Mouse (Mus musculus): ENCODE measurements at regions not wholly inside any gene's neighbourhood (a gene's known extent, or its start where the extent isn't known, plus 50 kb on each side); places are given as distances from the start of the nearest gene placed in this dataset.
A peak's percentile ranks its signal among the peaks of the same experiment; 100 is the strongest.
"Not testable (repeated sequence)": the region's sequence is repeated elsewhere in the genome, so short reads cannot be mapped to it uniquely, and the experiment has no call there.

GRCm38 (mm10) chr15:90882349-90882748, 167.4 kb downstream of the Kif21a start:
- peak; percentile 73 for ATAC-seq (replicated peaks; ENCODE audit: low read depth, poor library complexity, severe bottlenecking)

- ATAC-seq (replicated peaks; ENCODE audit: low read depth, poor library complexity, severe bottlenecking), result no peak
Observed at GRCm38 (mm10) chr15:90869452-90869851, 180.3 kb downstream of the Kif21a start.

DNA sequence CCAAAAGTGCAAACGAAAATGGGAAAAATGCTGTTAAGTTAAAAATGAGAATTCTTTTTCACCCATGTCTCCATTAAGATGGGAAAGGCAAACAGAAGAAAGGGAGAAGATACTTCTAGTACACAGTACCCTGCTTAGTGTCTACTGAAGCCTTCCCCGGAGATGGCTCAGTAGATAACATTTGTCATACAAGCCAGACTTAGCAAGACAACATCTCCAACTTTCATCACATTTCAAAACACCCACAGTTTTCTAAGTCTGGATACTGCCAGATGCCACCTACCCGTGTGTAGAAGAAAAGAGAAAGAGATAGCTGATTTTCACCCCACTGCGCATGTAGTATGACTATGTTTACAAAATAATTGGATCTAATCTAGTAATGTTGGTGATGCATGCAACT, 174.5 kb upstream of the Cpne8 start:
- not testable (repeated sequence) for ATAC-seq (replicated peaks; ENCODE audit: low read depth, poor library complexity, severe bottlenecking)

GRCm38 (mm10) chr15:90851991-90852390, 172.8 kb upstream of the Cpne8 start:
- ATAC-seq (replicated peaks; ENCODE audit: low read depth, poor library complexity, severe bottlenecking), result no peak

DNA sequence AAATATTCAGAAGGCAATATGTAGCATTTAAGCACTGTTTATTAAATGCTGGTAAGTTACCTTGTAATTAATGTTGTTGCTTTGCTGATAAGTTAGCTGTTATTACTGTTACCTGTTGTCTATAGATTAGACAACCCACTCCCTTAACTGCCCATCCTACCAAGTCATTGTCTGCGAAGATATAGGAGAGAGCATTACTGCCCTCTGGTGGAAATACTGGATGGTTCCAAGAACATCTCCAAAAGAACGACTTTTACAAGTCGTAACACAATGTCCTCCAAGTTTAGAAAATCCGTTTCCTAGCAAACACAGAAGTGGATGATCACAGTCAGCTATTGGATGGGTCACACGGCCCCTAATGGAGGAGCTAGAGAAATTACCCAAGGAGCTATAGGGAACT, 162.2 kb upstream of the Cpne8 start:
- ATAC-seq (replicated peaks; ENCODE audit: low read depth, poor library complexity, severe bottlenecking), result 0 out of 2 replicates have a peak, but pooled peaks have one; percentile 39

GRCm38 (mm10) chr15:90835586-90835985, 156.4 kb upstream of the Cpne8 start:
- ATAC-seq (replicated peaks; ENCODE audit: low read depth, poor library complexity, severe bottlenecking), result no peak

GRCm38 (mm10) chr15:90827816-90828215, 148.6 kb upstream of the Cpne8 start:
- no peak for ATAC-seq (replicated peaks; ENCODE audit: low read depth, poor library complexity, severe bottlenecking)

GRCm38 (mm10) chr15:90822306-90822705, 143.1 kb upstream of the Cpne8 start:
- no peak for ATAC-seq (replicated peaks; ENCODE audit: low read depth, poor library complexity, severe bottlenecking)

DNA sequence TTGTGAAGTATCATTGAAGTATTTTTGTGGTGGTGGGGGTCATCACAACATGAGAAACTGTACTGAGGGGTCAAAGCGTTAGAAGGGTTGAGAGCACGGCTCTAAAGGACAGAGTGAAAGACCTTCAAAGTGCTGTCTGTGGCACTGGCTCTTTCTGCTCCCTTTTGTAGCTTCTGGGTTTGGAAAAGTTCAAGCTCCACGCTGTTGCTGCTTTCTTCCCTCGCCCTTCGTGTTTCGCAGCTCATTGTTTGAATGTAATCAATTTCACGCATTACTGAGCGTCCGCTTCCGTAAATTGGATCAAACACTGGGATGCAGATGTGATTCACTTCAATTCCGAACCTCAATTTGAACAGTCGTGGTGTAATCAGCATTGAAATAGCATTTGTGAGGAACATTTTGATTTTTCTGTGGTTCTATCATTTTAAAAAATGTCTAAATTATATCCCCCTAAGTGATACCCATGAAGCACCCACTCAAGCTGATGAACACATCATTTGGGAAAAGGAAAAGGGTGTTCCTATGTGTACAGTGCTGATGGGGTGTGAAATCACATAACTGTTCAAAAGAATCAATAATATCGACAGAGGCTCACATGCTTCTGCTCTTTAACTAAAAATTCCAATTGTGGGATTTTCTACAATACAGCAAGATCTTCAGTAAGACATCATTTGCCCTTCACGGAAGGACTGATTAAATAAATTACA, 140.9 kb upstream of the Cpne8 start:
- no peak for ATAC-seq (replicated peaks; ENCODE audit: low read depth, poor library complexity, severe bottlenecking)

GRCm38 (mm10) chr15:90818161-90818560, 138.9 kb upstream of the Cpne8 start:
- ATAC-seq (replicated peaks; ENCODE audit: low read depth, poor library complexity, severe bottlenecking), result no peak

GRCm38 (mm10) chr15:90813907-90814306, 134.7 kb upstream of the Cpne8 start:
- no peak for ATAC-seq (replicated peaks; ENCODE audit: low read depth, poor library complexity, severe bottlenecking)

- no peak for ATAC-seq (replicated peaks; ENCODE audit: low read depth, poor library complexity, severe bottlenecking)
Observed at GRCm38 (mm10) chr15:90810341-90810740, 131.1 kb upstream of the Cpne8 start.

DNA sequence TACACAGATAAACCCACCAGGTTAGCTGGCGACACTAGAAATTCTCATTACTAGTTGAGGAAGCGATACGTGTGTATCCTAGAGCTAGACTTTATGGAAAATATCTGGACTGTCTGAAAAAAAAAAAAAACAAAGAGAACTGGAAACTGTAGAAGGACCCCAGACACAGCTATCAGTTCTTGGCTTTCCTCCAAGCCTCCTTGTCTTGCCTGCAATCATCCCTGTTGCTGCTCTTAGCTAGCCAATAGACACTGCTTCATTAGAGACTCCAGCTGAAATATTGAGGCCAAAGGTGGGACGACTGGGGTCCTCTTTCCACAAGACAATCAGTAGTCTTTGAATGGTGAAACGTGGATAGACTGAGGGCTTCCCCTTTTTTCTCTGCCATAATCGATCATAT, 129.0 kb upstream of the Cpne8 start:
- no peak for ATAC-seq (replicated peaks; ENCODE audit: low read depth, poor library complexity, severe bottlenecking)

- ATAC-seq (replicated peaks; ENCODE audit: low read depth, poor library complexity, severe bottlenecking), result no peak
Observed at GRCm38 (mm10) chr15:90798056-90798455, 118.8 kb upstream of the Cpne8 start.

DNA sequence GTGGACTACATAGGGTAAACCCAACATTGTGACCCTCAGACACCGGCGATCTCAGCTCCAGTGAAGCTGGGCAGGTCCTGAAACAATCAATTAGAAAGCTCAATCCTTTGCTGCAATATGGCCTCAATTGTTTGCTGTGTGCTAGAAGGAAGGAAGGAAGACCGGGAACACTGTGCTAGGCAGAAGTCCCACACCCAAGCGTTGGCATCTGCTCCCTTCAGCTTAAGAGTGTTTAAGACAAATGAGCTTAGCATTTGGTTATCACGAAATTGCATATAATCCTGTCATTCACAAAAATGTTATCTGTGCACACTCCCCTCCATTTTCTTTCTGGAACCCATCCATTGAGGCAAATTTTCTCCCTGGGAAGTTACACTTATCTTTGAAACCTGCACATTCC, 110.7 kb upstream of the Cpne8 start:
- ATAC-seq (replicated peaks; ENCODE audit: low read depth, poor library complexity, severe bottlenecking), result no peak

GRCm38 (mm10) chr15:90784741-90785140, 105.5 kb upstream of the Cpne8 start:
- ATAC-seq (replicated peaks; ENCODE audit: low read depth, poor library complexity, severe bottlenecking), result no peak

DNA sequence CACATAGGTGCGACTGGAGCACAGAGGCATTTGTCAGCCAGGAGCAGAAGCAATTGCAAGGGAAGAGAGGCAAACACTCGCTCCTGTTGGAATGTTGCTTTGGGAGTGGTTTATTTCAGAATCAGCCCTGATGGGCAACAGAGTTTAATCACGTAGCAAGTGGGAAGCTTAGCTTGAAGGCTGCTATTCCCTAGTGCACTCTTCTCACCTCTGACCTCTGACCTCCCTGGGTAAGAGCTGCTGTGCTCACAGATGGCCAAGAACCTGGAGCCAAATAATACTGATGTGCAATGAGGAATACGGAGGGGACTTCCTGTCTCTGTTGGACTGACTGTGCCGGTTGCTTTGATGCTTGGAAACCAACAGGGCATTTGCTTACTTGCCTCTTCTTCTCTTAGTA, 88.3 kb upstream of the Cpne8 start:
- no peak for ATAC-seq (replicated peaks; ENCODE audit: low read depth, poor library complexity, severe bottlenecking)

DNA sequence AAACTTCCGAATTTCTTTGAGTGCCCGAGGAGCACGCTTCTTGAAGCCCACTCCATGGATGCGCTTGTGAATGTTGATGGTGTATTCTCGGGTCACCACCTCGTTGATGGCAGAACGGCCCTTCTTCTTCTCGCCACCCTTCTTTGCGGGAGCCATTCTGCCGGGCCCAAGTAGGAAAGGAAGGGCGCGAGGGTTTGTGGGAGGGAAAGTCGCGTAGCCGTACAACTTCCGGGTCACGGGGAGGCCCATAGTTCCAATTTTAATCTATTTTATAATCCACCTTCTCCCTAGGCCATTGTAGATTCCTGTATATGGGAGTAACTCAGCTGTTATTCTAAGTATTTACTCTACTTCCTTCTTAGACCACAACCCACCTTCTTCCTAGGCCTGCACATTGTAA, 85.3 kb upstream of the Cpne8 start:
- ATAC-seq (replicated peaks; ENCODE audit: low read depth, poor library complexity, severe bottlenecking), result peak; percentile 62; the same call in 1 of the 2 replicates

DNA sequence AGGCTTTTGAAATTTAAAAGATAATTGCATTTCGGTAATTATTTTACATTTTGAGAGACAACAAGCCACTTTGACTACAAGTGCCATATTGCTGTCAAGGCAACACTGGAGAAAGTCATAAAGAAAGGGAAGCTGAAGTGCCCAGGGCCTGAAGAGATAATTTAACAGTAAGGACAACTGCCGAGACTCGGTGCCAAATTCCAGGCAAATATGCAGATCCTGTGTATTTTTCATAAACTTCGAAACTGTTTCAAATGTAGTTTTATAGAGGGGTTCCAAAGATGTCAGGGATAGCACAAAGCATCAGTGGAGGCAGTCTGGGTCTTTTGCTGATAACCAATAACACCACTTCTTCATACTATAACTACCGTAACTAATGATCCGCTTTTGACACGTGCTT, 54.7 kb upstream of the Cpne8 start:
- ATAC-seq (replicated peaks; ENCODE audit: low read depth, poor library complexity, severe bottlenecking), result no peak

Data from common myeloid progenitor, adult 5-6 weeks (primary cell).